Mouse (Mus musculus) urinary bladder, postnatal 14 days (tissue): ENCODE measurements at regions not wholly inside any gene's neighbourhood (a gene's known extent, or its start where the extent isn't known, plus 50 kb on each side); places are given as distances from the start of the nearest gene placed in this dataset.

Source experiments
- DNase-seq: peaks from one replicate; pipeline ENCODE4 v3.0.0; 2021; ENCODE audit warnings: low spot score

DNA sequence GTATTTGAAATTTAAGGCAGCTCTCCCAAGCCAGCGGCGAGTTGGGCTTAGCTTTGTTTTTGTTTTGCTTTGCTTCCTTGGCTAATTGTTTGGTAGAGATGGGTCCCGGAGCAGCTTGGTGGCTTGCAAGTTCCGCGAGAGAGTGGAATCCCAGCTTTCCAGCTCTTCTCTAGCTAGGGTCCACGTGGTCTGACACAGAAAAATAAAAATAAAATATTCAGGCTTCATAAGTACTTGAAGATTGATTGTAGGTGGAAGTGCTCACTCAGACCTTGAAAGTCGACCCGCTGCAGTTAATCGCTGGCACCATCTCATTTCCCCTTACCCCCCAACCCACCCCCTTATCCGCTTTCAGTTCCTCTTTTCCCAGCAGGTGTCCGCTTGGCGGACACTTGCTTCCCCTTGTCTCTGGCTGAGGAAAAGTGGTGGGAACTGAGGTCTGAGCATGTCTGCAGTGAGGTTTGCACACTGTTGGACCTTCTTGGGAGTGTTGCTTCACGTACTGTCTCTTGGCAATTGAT lies 198.5 kb downstream of the Dusp6 start:
- no peak for DNase-seq

DNA sequence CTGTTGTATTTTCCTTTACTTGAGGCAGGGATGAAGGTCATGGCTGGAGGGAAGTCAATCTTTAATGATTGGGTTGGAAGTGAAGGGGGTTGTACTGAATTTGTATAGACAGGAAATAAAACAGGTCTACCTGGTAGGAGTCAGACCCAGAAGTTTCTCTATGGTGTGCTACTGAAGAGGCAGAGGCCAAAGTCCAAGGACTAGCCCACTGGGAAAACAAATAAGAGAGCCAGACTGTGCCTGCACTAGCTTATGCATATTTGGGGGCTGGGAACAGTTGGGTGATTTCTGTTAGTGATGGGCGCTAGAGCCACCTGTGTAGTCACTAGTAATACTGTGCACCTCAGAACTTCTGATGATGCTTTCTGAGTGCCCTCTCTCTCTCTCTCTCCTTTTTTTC lies 203.7 kb downstream of the Dusp6 start:
- no peak for DNase-seq

DNA sequence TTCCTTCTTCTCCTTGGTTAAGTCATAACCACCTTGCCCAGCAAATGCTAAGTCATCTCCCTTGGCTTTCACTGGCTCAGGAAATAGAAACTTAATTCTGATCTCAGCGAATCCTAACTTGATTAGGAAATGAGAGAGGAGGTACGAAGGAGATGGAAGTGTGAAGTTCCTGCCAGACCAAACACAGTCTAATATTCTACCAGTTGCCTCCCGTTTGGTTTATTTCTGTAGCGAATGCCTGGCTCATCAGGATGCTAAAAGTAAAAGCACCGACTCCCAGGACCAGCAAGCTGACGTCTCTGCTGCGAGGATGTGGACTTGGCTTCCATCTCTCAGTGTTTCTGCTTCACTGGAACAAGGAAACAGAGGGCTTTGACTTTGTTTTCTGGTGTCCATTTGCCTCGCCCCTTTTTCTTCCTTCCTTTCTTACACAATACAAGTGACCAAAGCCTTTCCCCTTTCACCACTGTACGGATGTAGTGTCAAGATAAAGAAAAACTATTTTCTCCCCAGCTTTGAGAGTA lies 204.3 kb downstream of the Dusp6 start:
- no peak for DNase-seq

DNA sequence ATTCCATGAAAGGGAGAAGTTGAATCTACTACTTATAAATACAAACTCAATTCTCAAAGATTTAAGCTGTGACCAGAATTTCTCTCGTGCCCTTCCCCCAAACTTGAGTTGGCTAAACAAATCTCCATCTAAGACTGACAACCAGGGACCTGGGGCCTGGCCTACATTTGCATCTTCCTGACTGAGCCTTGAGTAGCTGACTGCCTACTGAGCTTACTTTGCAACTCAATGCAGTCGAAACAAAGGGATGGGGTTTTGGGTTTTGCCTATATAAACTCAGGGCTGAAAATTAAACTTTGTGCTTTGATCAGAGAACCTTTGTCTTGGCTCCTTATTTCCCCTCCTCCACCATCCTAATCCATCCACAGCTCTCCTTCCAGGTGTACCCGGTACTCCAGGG lies 205.9 kb downstream of the Dusp6 start:
- no peak for DNase-seq

DNA sequence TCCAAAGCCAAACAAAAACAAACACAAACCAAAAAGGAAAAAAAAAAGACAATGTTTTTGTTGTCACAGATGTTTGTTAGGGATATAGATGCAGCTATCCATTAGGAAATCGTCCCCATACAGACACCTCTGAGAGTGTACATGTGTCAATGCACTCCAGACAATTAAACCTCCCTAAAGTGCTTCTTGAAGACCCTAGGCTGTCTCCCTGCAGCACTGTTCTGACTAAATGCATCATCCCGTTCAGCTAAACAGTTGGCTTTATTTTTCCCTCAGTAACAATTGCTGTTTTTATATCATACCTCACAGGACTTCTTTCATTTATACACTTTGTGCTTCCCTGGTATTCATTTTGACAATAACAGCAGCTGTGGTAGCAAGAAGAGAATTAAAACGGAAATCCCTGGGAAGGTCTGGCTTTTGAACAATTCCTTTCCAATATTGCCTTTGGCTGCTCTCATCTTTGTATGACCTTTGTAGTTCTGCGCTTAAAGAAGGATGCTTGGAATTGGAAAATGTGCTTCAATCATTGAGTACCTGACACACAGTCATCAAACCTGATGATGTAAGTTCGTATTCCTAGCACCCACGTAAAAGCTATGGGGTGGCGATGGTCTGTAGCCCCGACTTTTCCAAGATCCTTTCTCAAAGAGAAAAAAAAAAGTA lies 208.9 kb downstream of the Dusp6 start:
- DNase-seq = no peak

DNA sequence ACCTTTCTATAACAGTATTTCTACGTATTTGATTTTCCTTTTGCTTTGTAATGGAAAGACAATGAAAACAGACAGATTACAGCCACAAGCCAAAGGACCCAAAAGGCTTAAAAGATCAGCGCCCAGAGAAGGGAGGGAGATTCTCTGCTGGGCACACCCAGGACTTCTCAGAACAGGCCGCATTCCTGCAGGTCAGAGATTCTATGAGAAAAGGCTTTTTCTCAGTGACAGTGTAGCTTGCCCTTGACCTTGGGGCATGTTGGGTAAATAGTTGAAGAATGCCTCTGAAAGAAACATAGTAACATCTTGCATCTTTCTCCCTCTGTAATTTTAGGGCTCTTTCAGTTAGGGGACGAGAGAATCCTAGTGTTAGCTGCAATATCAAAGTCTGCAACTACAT lies 209.8 kb downstream of the Dusp6 start:
- DNase-seq = no peak

DNA sequence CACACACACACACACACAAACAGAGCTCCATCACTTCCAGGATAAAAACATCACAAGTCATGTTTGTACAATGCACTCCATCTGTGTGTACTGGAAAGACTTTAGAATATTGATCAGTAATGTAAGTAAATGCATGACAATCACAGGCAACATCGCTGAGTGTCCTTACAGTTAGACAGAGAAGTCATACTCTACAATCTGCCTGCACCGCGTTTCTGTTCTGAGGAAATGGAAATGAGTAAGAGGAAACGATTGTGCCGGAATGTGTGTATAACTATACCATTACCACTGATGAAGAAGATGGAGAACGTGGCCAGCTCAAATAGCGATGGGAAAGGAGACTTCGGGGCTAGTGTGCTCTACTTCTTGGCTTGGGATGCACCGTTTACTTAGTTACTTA lies 210.7 kb downstream of the Dusp6 start:
- DNase-seq = no peak

DNA sequence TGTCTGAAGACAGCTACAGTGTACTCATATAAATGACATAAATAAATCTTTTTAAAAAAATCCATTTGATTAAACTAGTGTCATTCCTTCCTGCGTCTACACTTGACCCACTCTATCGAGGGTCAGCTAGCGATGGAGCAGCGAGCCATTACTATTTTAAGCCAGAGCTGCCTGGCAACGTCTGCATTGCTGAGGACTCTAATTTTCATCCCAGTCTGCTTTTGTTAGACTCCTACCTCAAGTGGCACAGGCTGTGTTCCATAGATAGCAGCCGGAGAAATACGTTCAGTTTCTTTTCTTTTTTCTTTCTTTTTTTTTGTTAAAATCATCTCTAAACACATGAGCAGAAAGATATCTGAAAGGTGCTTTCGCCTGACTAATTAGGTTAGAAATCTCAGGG lies 211.5 kb downstream of the Dusp6 start:
- DNase-seq = no peak

DNA sequence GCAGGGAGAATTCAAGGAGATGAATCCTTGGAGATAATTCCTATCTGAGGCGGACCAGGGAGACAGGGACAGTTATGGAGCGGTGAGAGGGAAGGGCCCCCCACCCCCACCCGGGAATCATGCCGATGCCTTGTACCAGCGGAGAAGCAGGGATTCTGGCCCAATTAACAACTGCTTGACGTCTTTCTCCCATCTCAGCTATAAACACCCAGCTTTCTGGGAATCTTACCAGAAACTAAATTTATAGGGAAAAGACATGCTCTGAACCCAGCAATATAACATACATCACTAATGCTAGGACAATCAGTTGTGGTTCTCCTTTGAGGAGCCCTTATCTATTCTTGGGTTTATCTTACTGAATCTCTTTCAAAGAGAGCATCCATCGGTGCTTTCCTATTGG lies 213.2 kb downstream of the Dusp6 start:
- DNase-seq = no peak

DNA sequence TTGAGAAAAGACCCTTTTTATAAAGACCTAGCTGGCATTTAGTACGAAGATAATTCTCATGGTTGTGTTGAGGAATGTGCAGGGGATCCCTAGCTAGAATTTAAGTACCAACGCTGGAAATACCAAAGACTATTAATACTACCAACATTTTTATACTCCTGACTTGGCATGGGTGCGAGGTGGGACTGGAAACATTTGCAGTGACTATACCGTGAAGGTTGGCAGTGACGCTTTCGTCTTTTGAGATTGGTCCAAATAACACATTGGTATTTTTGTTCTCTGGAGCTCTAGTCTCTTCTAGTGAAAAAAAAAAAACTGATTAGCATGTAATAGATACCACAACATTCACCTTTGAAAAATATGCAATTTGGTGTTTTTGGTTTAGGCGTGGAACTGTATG lies 213.7 kb downstream of the Dusp6 start:
- no peak for DNase-seq

DNA sequence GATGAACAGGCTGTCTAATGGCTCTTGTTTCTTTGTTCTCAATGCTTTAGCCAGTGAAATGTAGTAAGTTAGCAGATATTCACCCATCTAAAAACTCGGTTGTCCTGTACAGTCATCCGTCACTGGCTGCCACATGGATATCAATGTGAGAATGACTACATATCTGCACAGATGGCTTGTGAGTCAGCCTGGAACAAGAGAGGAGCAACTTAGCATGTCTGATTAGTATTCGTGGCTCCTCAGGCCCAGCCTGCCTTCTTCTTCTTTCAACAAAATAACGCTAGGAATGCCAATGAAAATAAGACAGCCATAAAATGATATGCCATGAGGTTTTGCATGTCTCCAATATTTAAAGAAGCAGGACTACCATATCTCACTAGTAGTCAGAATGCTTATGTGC lies 217.5 kb downstream of the Dusp6 start:
- no peak for DNase-seq

DNA sequence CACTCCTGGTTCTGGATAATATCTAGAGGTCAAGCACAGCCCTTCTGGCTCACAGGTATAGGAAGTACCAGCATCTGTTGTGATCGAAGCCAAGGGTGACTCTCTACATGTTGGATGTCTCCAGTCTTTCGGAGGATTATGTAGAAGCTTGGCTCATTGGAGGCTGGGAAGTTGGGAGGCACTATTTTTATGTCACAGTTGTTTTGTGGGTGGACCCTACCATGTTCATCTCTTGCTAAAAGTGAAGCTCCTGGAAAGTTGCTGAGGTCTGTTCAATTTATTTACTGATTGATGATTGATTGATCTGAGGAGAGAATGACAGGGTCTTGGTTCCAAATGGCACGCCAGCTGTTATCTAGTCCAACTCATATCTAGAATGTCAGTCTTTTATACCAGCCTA lies 219.0 kb downstream of the Dusp6 start:
- no peak for DNase-seq

DNA sequence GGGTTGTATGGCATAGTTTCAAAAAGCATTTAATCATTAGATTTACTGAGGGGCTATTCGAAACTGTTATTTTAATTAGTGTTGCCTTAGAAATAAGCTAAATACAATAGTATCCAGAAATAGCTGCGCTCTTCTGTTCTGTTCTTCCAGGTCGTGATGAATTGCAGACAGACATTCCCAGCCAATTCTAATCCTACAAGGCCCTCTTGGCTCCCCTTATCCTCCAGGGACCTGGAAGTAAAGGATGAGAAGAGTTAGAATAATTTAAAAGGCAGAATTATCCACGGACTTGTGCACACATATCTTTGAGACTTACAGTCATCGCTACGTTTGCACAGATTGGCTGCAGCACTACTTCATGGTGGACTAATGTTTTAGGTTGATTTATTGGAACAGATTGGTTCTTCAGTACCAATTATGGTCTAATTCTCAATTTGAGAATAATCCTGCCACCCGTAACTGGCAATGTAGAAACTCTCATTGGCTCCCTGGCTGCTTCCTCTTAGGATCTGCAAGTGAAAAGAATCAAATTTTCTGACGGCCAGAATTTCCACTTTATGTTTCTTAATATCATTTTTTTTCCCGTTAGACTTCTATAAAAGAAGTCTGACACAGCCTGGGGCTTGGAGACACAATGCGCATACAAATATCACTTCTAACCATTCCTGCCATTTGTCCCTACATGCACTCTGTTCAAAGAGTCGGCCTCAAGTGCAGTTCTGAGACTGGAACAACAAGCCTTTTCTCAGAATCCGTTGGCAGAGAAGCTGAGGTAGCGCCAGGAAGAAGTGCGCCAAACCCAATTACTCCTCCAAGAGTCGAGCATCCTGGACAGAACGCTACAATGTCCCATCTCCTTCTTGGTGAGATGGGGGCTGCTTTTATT lies 225.4 kb downstream of the Dusp6 start:
- no peak for DNase-seq

DNA sequence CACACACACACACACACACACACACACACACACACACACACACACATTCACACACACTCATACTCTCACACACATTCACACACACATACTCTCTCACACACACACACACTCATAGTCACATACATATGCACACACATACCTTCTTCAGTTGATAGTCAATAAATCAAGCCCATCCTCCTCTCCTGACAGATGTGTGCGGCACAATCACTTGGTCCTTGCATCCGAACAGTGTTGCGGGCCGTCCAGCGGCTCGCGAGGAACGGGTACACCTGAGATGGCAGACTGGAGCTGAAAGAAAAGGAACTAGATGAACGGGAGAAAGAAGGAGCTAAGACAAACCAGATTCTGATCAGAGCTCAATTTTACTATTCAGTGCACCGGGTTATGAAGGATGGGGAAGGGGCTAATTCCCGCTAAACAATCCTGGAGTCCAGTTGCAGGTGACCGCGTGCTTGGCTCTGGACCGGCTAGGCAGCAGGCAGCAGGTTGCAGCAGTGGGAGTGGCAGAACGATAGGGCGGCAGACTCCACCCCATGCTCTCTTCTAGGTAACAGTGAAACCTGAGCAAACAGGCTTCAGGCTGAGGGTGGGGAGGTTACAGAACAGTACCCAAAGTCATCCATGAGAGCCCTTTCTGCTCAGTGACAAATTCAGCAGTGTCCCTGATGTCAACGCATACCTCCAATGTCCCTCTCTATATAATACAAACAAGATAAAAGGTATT lies 247.8 kb downstream of the Csl start:
- peak; percentile 28 for DNase-seq

DNA sequence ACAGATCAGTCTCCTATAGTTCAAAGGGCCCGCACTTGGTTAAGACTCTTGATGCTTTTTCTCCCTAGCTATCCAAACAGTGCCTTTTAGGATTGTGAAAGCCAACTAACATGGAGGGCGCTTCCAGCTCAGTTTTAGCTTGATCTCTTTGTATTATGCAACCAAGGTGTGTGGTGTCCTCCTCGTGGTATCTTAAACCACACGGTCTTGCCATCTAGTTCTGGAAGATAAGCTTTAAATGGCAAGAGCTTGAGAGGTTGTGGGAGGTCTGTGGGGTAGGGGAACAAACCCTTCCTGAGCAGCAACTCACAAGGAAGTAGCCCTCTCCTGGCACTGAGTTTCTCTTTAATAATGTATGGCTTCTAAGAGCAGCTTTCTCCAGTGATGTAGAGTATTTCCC lies 241.5 kb downstream of the Csl start:
- no peak for DNase-seq

DNA sequence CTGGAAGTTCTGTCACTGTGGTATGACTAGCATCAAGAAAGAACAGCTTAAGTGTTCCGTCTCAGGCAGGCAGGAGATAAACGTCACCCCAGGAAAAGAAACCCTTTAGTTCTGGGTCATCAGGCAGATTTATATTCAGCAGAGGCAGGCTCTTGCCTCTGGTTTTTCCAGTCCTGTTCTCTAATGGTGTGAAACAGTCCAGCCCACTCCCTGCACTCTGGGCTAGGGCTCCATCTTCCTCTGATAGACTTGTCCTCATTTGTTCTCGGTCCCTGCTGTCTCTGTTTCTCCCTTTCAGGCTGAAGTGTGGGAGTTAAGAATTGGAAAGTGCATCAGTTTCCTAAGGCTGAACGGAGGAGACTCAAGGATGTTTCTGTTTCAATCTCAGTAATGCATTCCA lies 240.0 kb downstream of the Csl start:
- DNase-seq = no peak

DNA sequence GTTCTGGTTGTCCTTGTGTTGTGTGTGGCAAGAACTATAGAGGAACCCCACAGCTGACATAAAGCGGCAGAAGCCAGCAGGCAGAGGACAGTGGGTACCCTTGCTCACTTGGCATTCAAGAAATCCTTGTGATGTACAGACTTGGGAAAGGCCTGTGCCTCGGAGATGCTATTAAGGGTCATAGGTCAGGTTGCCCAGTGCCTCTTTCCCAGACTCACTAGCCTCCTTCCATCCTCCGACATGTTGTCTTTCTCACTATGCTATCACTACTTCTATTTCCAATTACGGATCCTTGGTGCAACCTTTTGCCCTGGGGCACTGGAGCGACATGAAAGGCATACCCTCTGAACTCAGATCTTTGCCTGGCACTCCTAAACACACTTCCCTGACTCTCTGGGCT lies 235.6 kb downstream of the Csl start:
- no peak for DNase-seq

DNA sequence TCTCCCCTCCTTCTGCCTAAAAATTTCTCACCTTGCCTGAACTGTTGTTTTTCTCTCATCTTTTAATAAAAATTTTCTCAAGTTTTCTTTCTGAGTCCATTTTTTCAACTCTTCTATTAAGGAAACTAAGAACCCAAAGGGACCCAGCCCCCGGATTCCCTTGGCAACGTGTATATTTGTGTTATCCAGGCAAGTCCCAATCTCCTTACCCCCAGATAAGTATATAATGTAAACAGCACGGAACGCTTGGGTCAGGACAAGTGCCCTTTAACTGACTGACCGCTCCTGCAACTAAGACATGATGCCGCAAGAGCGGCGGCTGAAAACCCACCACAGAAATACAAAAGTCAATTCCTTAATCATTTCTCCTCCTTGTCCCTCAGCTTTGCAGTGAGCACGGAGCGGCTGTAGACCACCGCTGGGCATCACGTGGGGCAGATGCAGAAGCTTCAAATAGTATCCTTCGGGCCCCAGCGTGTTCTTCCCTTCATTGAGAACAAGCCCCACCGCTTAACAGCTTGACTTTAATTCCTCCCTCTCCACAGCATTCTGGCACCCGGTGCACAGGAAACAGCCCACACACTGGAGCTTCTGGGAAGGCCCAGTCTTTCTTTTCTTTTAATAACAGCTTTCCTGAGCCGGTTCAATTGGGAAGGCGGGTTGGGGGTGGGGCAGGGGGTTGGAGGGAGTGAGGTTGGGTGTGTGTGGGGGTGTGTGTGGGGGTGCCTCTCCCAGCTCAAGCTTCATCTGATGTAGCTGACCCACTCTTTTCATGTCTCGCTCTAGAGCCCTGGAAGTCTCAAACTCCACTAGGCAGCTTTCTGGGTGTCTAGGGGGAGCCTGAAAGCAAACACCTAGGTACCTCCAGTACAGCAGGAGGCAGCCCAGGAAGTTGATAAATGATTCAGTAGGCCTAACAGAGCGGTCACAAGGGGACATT lies 234.9 kb downstream of the Csl start:
- peak; percentile 10 for DNase-seq

DNA sequence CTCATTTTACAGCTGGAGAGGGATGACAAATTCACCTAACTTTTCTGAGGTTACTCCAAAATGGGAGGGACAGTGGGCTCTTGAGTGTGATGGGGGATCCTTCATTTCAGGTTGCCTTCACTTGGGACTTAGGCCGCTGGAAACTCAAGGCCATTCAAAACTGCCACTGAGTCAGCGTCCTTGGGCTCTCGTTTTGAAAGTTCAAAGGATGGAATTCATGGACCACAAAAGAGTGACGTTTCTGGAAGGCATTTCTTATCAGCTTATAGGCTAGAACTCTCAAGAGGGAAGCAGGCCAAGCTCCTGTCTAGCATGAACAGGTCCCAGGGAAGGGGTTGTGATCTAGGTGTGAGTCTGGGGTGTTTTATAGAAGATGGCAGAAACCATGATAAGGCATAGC lies 233.3 kb downstream of the Csl start:
- no peak for DNase-seq

DNA sequence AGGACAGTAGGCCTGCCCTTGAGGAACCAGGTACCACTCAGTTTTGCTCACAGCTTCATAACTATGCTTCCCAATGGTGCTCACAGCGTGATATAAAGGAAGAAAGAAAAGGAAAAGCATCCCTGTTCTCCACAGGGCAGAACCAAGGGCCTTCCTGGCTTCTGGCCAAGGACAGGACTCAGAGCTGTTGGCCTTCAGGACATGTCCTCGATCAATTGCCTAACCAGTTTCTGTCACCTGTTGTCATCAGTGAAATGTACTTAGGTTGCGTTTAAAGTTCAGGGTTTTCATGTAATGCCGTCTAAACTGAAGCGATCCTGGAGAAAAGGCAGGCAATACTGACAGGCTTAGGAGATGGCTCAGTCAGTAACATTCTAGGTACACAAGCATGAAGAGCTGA lies 232.9 kb downstream of the Csl start:
- DNase-seq = no peak

DNA sequence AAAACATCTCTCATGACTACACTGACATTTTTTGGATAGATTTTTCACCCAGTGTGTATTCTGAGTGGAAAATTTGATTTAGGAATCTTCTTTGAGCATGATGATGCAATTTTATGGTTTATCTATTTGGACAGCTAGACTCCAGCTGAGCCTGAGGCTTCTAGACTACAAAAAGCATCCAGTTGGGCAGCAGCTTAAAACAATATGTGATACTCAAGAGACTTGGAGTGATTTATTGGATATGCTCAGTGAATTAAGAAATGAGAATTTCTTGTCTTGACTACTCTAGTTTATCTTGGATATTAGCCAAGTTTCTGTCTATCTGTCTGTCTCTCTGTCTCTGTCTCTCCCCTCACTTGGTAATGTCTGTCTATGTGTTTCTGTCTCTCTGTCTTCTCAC lies 228.4 kb downstream of the Csl start:
- DNase-seq = no peak

DNA sequence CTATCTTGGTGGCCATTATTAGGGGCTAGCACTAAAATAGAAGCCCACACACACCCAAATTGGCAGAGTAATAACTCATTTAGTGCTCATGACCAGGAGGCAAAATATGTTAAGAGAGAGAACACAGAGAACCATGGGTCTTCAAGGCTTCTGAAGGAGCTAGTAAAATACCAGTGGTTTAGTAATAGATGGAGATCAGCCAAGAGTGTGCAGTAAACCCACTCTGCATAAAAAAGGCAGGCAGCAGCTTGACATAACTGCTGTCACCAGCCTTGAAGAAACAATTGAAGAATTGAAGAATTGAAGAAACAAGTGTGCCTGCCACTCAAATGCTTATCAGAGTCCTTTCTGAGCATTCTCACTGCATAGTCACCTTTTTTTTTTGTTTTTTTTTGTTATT lies 227.9 kb downstream of the Csl start:
- DNase-seq = no peak
